ENCODE assay signal across 15 mouse cellular contexts in the genomic region with DNA sequence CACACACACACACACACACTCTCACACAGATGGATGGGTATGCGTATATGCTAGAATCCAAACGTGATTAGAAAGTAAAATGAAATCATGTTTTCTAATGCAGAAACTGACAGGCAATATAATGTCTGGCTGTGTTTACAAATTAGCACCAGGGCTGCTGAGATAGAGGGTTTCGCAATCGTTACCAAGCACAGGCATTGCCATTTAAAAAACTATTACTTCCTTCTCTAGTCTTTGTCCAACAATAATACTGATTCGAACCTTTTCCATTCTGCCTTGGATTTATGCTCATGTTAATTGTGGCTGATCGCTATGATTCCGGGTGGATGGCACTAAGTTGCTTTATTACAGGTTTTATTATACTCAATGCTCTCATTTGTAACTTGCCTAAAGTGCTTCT. TPM values are rescaled to one million over a fixed set of nuclear protein-coding genes. Genes with fewer than 3 reads are reported as not detected.
DNase-seq lines count a peak whose midpoint lies in the region; ATAC-seq and TF ChIP-seq lines count a peak whose summit lies in the region.
"Had no signal": no experiment of that assay in that cellular context is flagged by ENCODE, and none has a peak within 500 bp of the region (broad histone marks: within the 10 kb centered on the region; RNA-seq: fewer than 3 reads in every experiment).

No protein-coding gene starts in this region.

- H3K9me3 ChIP-seq in kidney, embryonic 16.5 days (ENCODE audit: low read length): no peaks in the 10 kb centered on the region
- no peaks in the 10 kb centered on the region for H3K9me3 ChIP-seq in kidney, embryonic 14.5 days (ENCODE audit: control insufficient read depth, low read length)
- no peaks in the 10 kb centered on the region for H3K9me3 ChIP-seq in embryonic facial prominence, embryonic 13.5 days
- H3K9me3 ChIP-seq in hindbrain, postnatal 0 days (ENCODE audit: low read length): no peaks in the 10 kb centered on the region

- no peak for ATAC-seq in kidney, embryonic 16.5 days (ENCODE audit: low FRiP score, low TSS enrichment)
- ATAC-seq in kidney, embryonic 14.5 days (ENCODE audit: low FRiP score, low TSS enrichment): no peak
- no peak for ATAC-seq in embryonic facial prominence, embryonic 13.5 days (ENCODE audit: insufficient number of reproducible peaks, insufficient read depth, low FRiP score, low TSS enrichment, low read depth)
- ATAC-seq in hindbrain, postnatal 0 days: no peak
- ATAC-seq: intestine, postnatal 0 days had no signal

- no peak overlapping the region for H3K27ac ChIP-seq in kidney, embryonic 16.5 days (ENCODE audit: low read length)
- H3K27ac ChIP-seq in kidney, embryonic 14.5 days (ENCODE audit: low read depth, low read length): no peak overlapping the region
- H3K27ac ChIP-seq in embryonic facial prominence, embryonic 13.5 days: peak overlapping the region; percentile 48; the same call in 1 of the 2 replicates
- no peak overlapping the region for H3K27ac ChIP-seq in hindbrain, postnatal 0 days
- H3K27ac ChIP-seq: heart, adult 2 months had no signal

- no peak overlapping the region for H3K9ac ChIP-seq in kidney, embryonic 16.5 days (replicated peaks; ENCODE audit: low read length)
- H3K9ac ChIP-seq in kidney, embryonic 14.5 days (ENCODE audit: low read depth, low read length): no peak overlapping the region
- peak overlapping the region; percentile 47; the same call in 1 of the 2 replicates for H3K9ac ChIP-seq in embryonic facial prominence, embryonic 13.5 days
- no peak overlapping the region for H3K9ac ChIP-seq in hindbrain, postnatal 0 days (replicated peaks; ENCODE audit: low read length)

- TF ChIP-seq CTCF in hindbrain, postnatal 0 days (IDR thresholded peaks at IDR 0.05; ENCODE audit: low read depth): no peak

- peaks cover 79% of the 10 kb centered on the region for H3K27me3 ChIP-seq in kidney, embryonic 16.5 days (ENCODE audit: insufficient read depth, low read length)
- H3K27me3 ChIP-seq in kidney, embryonic 14.5 days (ENCODE audit: control insufficient read depth, insufficient read depth, low read length): peaks cover 61% of the 10 kb centered on the region
- peaks cover 26% of the 10 kb centered on the region for H3K27me3 ChIP-seq in embryonic facial prominence, embryonic 13.5 days
- peaks cover 51% of the 10 kb centered on the region for H3K27me3 ChIP-seq in hindbrain, postnatal 0 days (ENCODE audit: insufficient read depth, low read length)
- peaks cover 20% of the 10 kb centered on the region for H3K27me3 ChIP-seq in myocyte (ENCODE audit: control insufficient read depth, insufficient read depth, insufficient read length)

- peak overlapping the region; percentile 31 for H3K4me2 ChIP-seq in kidney, embryonic 16.5 days (replicated peaks; ENCODE audit: low read depth, low read length)
- no peak overlapping the region; the same call in 1 of the 2 replicates for H3K4me2 ChIP-seq in kidney, embryonic 14.5 days (replicated peaks; ENCODE audit: low read depth, low read length)
- peak overlapping the region; percentile 80 for H3K4me2 ChIP-seq in embryonic facial prominence, embryonic 13.5 days
- H3K4me2 ChIP-seq in hindbrain, postnatal 0 days (ENCODE audit: low read depth, low read length): peak overlapping the region; percentile 27; the same call in 1 of the 2 replicates
- H3K4me2 ChIP-seq in myocyte (ENCODE audit: low read depth): peak overlapping the region; percentile 48

- no peak overlapping the region for H3ac ChIP-seq in myocyte (ENCODE audit: control insufficient read depth, insufficient read length)

- no peak for DNase-seq in hindbrain, postnatal 0 days (ENCODE audit: low spot score)
- no peak for DNase-seq in right cerebral cortex, postnatal 14 days
- DNase-seq in thymus, postnatal 10 days (ENCODE audit: low spot score in 2 of 2): no peak
- no peak for DNase-seq in embryo, embryonic 11 days
- DNase-seq: cerebellum, postnatal 14 days; heart, adult 2 months; heart, postnatal 14 days; lung, adult 18-20 months; thymus, adult 18-20 months had no signal

- peaks cover 15% of the 10 kb centered on the region for H3K4me1 ChIP-seq in kidney, embryonic 16.5 days (ENCODE audit: insufficient read depth, low read length)
- H3K4me1 ChIP-seq in kidney, embryonic 14.5 days (ENCODE audit: control insufficient read depth, insufficient read depth, low read length): no peaks in the 10 kb centered on the region
- peaks cover 14% of the 10 kb centered on the region; the same call in 1 of the 2 replicates for H3K4me1 ChIP-seq in embryonic facial prominence, embryonic 13.5 days
- no peaks in the 10 kb centered on the region for H3K4me1 ChIP-seq in hindbrain, postnatal 0 days (ENCODE audit: insufficient read depth, low read length)

- 4% methylated on average over 7 of the region's 7 CpGs for WGBS in kidney, embryonic 16.5 days
- WGBS in kidney, embryonic 14.5 days: 2% methylated on average over 7 of the region's 7 CpGs
- 11% methylated on average over 7 of the region's 7 CpGs for WGBS in embryonic facial prominence, embryonic 13.5 days
- WGBS in hindbrain, postnatal 0 days: 9% methylated on average over 7 of the region's 7 CpGs

- no peak for TF ChIP-seq POLR2A in myocyte (IDR thresholded peaks at IDR 0.05; ENCODE audit: insufficient read length, low read depth)

- H3K79me2 ChIP-seq in myocyte (ENCODE audit: control insufficient read depth, insufficient read depth): no peaks in the 10 kb centered on the region

- no peaks in the 10 kb centered on the region for H3K36me3 ChIP-seq in kidney, embryonic 16.5 days (ENCODE audit: insufficient read depth, low read length)
- H3K36me3 ChIP-seq in kidney, embryonic 14.5 days (ENCODE audit: control insufficient read depth, insufficient read depth, low read length): no peaks in the 10 kb centered on the region
- H3K36me3 ChIP-seq in embryonic facial prominence, embryonic 13.5 days: no peaks in the 10 kb centered on the region
- H3K36me3 ChIP-seq in hindbrain, postnatal 0 days (ENCODE audit: insufficient read depth, low read length): no peaks in the 10 kb centered on the region
- no peaks in the 10 kb centered on the region for H3K36me3 ChIP-seq in myocyte (ENCODE audit: control insufficient read depth, insufficient read depth)

- no peak overlapping the region for H3K4me3 ChIP-seq in kidney, embryonic 16.5 days (ENCODE audit: low read length)
- H3K4me3 ChIP-seq in kidney, embryonic 14.5 days (ENCODE audit: low read length): no peak overlapping the region
- peak overlapping the region; percentile 54 for H3K4me3 ChIP-seq in embryonic facial prominence, embryonic 13.5 days
- H3K4me3 ChIP-seq in hindbrain, postnatal 0 days (ENCODE audit: low read length): peak overlapping the region; percentile 12; the same call in 1 of the 2 replicates
- H3K4me3 ChIP-seq in myocyte: no peak overlapping the region
- H3K4me3 ChIP-seq: heart, adult 2 months had no signal

TF ChIP-seq in myocyte, 11 proteins besides CTCF, POLR2A, EP300 and RAD21:
- TF ChIP-seq POLR2AphosphoS2 (IDR thresholded peaks at IDR 0.05; ENCODE audit: insufficient read length, low read depth) (no peak), CEBPB (IDR thresholded peaks at IDR 0.05; ENCODE audit: insufficient read depth, poor library complexity, severe bottlenecking) (peak; percentile 64; the same call in 1 of the 2 replicates)

RNA-seq across cellular contexts. Expression of a gene that starts 12.3 kb away (rescaled TPM):
- polyA plus RNA-seq in kidney, embryonic 16.5 days (2015; fragmentation: Nextera tagmentation; extraction: Ambion mirVana): 2.4 and 3.2 TPM in 2 replicates
- polyA plus RNA-seq in kidney, embryonic 14.5 days (2014; fragmentation: Nextera tagmentation; extraction: Ambion mirVana): 3.6 and 4.8 TPM in 2 replicates
- 17.5 and 20.5 TPM in 2 replicates for polyA plus RNA-seq in embryonic facial prominence, embryonic 13.5 days (2015; fragmentation: Nextera tagmentation; extraction: Ambion mirVana)
- 2.1 and 4.7 TPM in 2 replicates for total RNA-seq in hindbrain, postnatal 0 days (2014; rRNA removed)
- 6.9 and 7.2 TPM in 2 replicates for polyA plus RNA-seq in hindbrain, postnatal 0 days (2015; fragmentation: Nextera tagmentation; extraction: Ambion mirVana)
- 0.36 TPM for polyA plus RNA-seq in myocyte (2012; fragmentation: generic; extraction: Trizol)
- total RNA-seq: MEL had no signal

Comparison
In these comparisons a context has a peak if more than half of its experiments do, and no peak if none do; other contexts are left out.
1. H3K4me3 ChIP-seq: peak in embryonic facial prominence, embryonic 13.5 days (single experiment) and hindbrain, postnatal 0 days (single experiment); none in kidney, embryonic 16.5 days (single experiment), kidney, embryonic 14.5 days (single experiment) and myocyte (single experiment).